Mouse (Mus musculus): ENCODE results near the gene Pym1. TPM values are rescaled to one million over a fixed set of nuclear protein-coding genes. Genes with fewer than 3 reads are reported as not detected.
"Not testable (repeated sequence)": the region's sequence is repeated elsewhere in the genome, so short reads cannot be mapped to it uniquely, and the experiment has no call there.

Gene Pym1
- polyA plus RNA-seq, 1 experiment from 2014 or later: 48.1 TPM

DNA sequence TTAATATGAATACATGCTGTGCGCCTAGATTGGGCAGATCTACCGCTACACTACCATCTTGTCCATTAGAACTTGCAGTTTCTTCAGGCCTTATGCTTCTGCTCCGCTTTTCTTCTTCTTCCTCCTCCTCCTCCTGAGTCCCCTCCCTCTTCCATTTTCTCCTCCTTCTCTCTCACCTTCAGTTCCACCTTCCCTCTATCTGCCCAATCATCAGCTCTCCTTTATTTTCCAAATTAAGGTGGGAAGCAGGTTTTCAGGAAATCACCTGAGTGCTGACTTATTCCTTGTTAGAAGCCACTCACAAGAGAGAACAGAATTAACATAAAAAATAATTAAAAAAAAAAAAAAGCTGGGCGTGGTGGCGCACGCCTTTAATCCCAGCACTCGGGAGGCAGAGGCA lies 36.4 kb upstream of the Pym1 start:
- not testable (repeated sequence) for H3K9ac ChIP-seq (ENCODE audit: low read length); ATAC-seq (ENCODE audit: low FRiP score)
- WGBS: 92% methylated on average over 7 of the region's 7 CpGs

DNA sequence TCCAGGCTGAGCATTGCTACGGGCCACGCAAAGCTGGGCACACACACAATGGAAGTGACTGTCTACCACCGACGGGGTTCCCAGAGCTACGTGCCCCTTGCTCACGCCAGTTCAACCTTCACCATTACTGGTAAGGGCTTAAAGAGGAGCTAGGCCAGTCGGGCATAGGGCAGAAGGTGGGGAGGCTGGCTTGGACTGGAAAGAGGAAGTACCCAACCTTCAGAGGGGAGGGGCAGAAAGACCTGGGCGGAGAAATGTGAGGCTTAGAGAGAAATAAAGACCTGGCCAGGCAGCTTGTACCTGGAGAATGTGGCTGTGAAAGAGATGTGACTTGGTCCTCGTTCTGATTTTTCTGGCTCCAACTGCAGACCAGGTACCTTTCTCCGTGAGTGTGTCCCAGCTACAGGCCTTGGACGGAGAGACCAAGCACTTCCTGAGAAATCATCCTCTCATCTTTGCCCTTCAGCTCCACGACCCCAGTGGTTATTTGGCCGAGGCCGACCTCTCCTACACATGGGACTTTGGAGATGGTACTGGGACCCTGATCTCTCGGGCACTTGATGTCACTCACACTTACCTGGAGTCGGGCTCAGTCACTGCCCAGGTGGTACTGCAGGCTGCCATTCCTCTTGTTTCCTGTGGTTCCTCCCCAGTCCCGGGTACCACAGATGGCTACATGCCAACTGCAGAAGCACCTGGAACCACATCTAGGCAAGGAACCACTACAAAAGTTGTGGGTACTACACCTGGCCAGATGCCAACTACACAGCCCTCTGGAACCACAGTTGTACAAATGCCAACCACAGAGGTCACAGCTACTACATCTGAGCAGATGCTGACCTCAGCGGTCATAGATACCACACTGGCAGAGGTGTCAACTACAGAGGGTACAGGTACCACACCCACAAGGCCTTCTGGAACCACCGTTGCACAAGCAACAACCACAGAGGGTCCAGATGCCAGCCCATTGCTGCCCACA lies 31.8 kb upstream of the Pym1 start:
- no peak overlapping the region for H3K9ac ChIP-seq (ENCODE audit: low read length)
- H3K4me3 ChIP-seq (ENCODE audit: low read depth, low read length): no peak overlapping the region
- no peak for DNase-seq (ENCODE audit: low spot score, missing footprints)
- WGBS: 85% methylated on average over 19 of the region's 19 CpGs
- H3K4me1 ChIP-seq (ENCODE audit: control insufficient read depth, insufficient read depth, low read length): no peaks in the 10 kb centered on the region
- H3K36me3 ChIP-seq (ENCODE audit: control insufficient read depth, insufficient read depth, low read length): no peaks in the 10 kb centered on the region
- no peaks in the 10 kb centered on the region for H3K9me3 ChIP-seq (ENCODE audit: control insufficient read depth, low read length)
- no peak for ATAC-seq (ENCODE audit: low FRiP score)
- H3K4me2 ChIP-seq: no peak overlapping the region
- no peaks in the 10 kb centered on the region for H3K27me3 ChIP-seq (ENCODE audit: control insufficient read depth, insufficient read depth, low read length)
- no peak overlapping the region for H3K27ac ChIP-seq (ENCODE audit: low read depth, low read length)

More for the DNA sequence above, 36.4 kb upstream of the Pym1 start:
- not testable (repeated sequence) for DNase-seq (ENCODE audit: low spot score, missing footprints); H3K27me3 ChIP-seq (ENCODE audit: control insufficient read depth, insufficient read depth, low read length); H3K4me1 ChIP-seq (ENCODE audit: control insufficient read depth, insufficient read depth, low read length); H3K27ac ChIP-seq (ENCODE audit: low read depth, low read length); H3K9me3 ChIP-seq (ENCODE audit: control insufficient read depth, low read length); H3K4me3 ChIP-seq (ENCODE audit: low read depth, low read length); H3K4me2 ChIP-seq; H3K36me3 ChIP-seq (ENCODE audit: control insufficient read depth, insufficient read depth, low read length)

DNA sequence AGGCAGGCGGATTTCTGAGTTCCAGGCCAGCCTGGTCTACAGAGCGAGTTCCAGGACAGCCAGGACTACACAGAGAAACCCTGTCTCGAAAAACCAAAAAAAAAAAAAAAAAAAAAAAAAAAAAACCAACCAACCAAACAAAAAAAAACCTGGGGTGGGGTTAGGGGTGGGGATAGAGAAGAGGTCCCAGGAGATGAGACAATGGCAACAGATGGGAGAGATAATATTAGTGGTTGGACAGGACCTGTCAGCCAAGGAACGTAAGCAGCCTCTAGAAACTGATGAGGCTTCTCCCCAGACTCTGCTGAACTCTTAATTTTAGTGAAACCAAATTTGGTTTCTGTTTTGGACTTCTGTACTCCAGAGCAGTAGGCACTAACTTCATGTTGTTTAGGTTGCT lies 22.2 kb upstream of the Pym1 start:
- H3K4me2 ChIP-seq; DNase-seq (ENCODE audit: low spot score, missing footprints); H3K9me3 ChIP-seq (ENCODE audit: control insufficient read depth, low read length); H3K9ac ChIP-seq (ENCODE audit: low read length); ATAC-seq (ENCODE audit: low FRiP score); H3K27ac ChIP-seq (ENCODE audit: low read depth, low read length); H3K4me1 ChIP-seq (ENCODE audit: control insufficient read depth, insufficient read depth, low read length); H3K36me3 ChIP-seq (ENCODE audit: control insufficient read depth, insufficient read depth, low read length); H3K4me3 ChIP-seq (ENCODE audit: low read depth, low read length); H3K27me3 ChIP-seq (ENCODE audit: control insufficient read depth, insufficient read depth, low read length): not testable (repeated sequence)
- WGBS: 69% methylated on average over 3 of the region's 4 CpGs

DNA sequence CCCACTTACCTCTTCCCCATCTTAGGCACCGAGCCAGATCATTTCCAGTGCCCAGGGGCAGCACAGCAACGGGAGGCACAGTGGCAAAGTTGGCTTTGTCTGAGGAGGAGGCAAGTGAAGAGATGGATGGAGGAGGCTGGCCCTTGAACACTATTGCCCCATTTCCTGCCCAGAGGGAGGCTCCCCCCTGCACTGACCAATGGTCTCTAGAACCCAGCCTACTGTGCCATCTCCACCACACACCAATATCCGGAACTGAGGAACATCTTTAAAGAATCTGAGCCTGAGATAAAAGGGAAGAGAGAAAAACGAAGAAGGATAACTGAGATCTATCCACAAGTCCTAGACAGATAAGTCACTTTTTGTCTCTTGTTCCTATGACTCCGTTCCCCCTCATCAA lies 19.6 kb upstream of the Pym1 start:
- H3K4me2 ChIP-seq: no peak overlapping the region
- H3K9me3 ChIP-seq (ENCODE audit: control insufficient read depth, low read length): no peaks in the 10 kb centered on the region
- H3K27me3 ChIP-seq (ENCODE audit: control insufficient read depth, insufficient read depth, low read length): no peaks in the 10 kb centered on the region
- H3K27ac ChIP-seq (ENCODE audit: low read depth, low read length): no peak overlapping the region
- no peaks in the 10 kb centered on the region for H3K4me1 ChIP-seq (ENCODE audit: control insufficient read depth, insufficient read depth, low read length)
- WGBS: 86% methylated on average over 5 of the region's 5 CpGs
- DNase-seq (ENCODE audit: low spot score, missing footprints): no peak
- H3K4me3 ChIP-seq (ENCODE audit: low read depth, low read length): no peak overlapping the region
- no peaks in the 10 kb centered on the region for H3K36me3 ChIP-seq (ENCODE audit: control insufficient read depth, insufficient read depth, low read length)
- ATAC-seq (ENCODE audit: low FRiP score): no peak
- no peak overlapping the region for H3K9ac ChIP-seq (ENCODE audit: low read length)

DNA sequence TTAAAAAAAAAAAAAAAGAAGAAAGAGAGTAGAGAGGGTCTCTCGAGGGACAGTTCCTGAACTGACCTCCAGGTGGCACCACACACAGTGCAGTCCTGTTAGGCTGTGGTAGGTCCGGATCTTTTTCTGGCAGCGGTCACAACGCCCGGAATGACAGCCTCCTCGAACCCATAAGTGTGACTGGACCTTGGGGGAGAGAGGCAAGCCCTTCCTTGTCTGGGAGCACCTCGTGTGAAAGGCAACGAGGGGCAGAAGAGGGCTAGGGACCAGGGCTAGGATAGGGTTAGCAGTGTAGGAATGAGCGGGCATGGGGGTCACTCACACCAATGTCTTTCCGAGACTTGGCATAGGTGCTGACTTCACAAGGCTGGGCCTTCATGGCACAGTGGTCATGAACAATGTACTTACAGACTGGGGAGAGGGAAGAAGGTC lies 16.7 kb upstream of the Pym1 start:
- H3K27me3 ChIP-seq (ENCODE audit: control insufficient read depth, insufficient read depth, low read length): no peaks in the 10 kb centered on the region
- peak; percentile 93 for DNase-seq (ENCODE audit: low spot score, missing footprints)
- H3K9ac ChIP-seq (ENCODE audit: low read length): no peak overlapping the region
- WGBS: 15% methylated on average over 10 of the region's 10 CpGs
- ATAC-seq (ENCODE audit: low FRiP score): peak; percentile 68
- H3K4me3 ChIP-seq (ENCODE audit: low read depth, low read length): no peak overlapping the region
- H3K9me3 ChIP-seq (ENCODE audit: control insufficient read depth, low read length): no peaks in the 10 kb centered on the region
- no peak overlapping the region for H3K4me2 ChIP-seq
- no peaks in the 10 kb centered on the region for H3K4me1 ChIP-seq (ENCODE audit: control insufficient read depth, insufficient read depth, low read length)
- no peak overlapping the region for H3K27ac ChIP-seq (ENCODE audit: low read depth, low read length)
- H3K36me3 ChIP-seq (ENCODE audit: control insufficient read depth, insufficient read depth, low read length): no peaks in the 10 kb centered on the region

DNA sequence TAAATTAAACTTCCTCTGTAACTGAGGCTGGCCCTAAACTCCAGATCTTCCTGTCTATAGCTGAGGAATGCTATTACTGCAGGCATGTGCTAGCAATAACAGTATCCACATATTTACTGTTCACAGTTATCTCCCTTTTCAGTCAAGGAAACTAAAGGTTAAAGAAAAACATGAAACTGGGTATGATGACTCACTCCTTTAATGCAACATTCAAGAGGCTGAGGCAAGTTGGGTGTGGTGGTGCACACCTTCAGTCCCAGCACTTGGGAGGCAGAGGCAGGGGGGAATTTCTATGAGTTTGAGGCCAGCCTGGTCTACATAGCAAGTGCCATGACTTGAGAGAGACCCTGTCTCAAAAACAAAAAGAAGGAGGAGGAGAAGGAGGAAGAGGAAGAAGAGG lies 15.7 kb upstream of the Pym1 start:
- Histone ChIP-seq H3K4me1 (ENCODE audit: control insufficient read depth, insufficient read depth, low read length) (no peaks in the 10 kb centered on the region), H3K27ac (ENCODE audit: low read depth, low read length) (no peak overlapping the region), H3K9me3 (ENCODE audit: control insufficient read depth, low read length) (no peaks in the 10 kb centered on the region), H3K27me3 (ENCODE audit: control insufficient read depth, insufficient read depth, low read length) (no peaks in the 10 kb centered on the region), H3K9ac (ENCODE audit: low read length) (no peak overlapping the region), H3K36me3 (ENCODE audit: control insufficient read depth, insufficient read depth, low read length) (no peaks in the 10 kb centered on the region), H3K4me2 (no peak overlapping the region), H3K4me3 (ENCODE audit: low read depth, low read length) (no peak overlapping the region)
- DNase-seq (ENCODE audit: low spot score, missing footprints) (no peak), ATAC-seq (ENCODE audit: low FRiP score) (no peak)

DNA sequence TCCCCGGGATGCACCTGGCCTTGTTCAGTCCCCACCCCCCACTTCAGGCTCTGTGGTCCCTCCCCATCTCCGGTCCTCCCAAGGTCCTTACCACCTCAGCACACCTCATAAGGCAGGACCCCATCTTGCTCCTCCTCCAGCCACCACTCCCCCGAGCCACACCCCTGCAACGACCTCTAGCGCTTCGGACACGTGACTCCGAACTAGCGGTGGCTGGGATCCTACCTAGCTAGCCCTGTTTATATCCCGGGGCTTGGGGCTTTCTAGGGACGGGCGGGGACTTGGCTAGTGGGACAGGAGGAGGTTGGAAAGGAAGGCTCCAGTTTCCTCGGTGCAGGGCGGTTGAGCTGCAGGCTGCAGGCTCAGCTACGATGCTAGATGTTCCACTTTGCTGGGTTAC lies 10.3 kb upstream of the Pym1 start:
- peaks cover 9% of the 10 kb centered on the region for H3K27me3 ChIP-seq (ENCODE audit: control insufficient read depth, insufficient read depth, low read length)
- WGBS: 2% methylated on average over 15 of the region's 15 CpGs
- peaks cover 2% of the 10 kb centered on the region; the same call in 1 of the 2 replicates for H3K4me1 ChIP-seq (ENCODE audit: control insufficient read depth, insufficient read depth, low read length)
- ATAC-seq (ENCODE audit: low FRiP score) (peak; percentile 62; the same call in 1 of the 2 replicates), DNase-seq (ENCODE audit: low spot score, missing footprints) (no peak)
- H3K9me3 ChIP-seq (ENCODE audit: control insufficient read depth, low read length): no peaks in the 10 kb centered on the region
- no peak overlapping the region for H3K4me3 ChIP-seq (ENCODE audit: low read depth, low read length)
- no peak overlapping the region for H3K9ac ChIP-seq (ENCODE audit: low read length)
- H3K27ac ChIP-seq (ENCODE audit: low read depth, low read length): no peak overlapping the region
- H3K4me2 ChIP-seq: peak overlapping the region; percentile 16
- H3K36me3 ChIP-seq (ENCODE audit: control insufficient read depth, insufficient read depth, low read length): no peaks in the 10 kb centered on the region

DNA sequence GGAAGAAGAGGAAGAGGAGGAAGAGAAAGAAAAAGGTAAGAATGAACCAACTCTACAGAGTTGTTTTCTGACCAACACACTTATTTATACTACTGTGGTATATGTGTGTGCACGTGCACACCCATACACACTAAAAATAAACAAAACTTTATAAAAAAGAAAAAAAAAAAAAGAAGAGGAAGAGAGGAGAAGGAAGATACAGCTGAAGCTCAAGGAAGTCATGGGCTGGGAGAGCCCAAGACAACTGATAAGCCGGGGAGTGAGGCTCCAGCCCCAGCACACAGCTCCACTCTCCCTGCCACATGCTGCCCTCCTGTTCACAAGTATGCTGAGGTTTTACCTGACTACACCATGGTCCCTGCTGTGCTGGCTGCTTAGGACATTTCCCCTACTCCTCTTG lies 7.4 kb upstream of the Pym1 start:
- DNase-seq (ENCODE audit: low spot score, missing footprints): no peak
- ATAC-seq (ENCODE audit: low FRiP score): no peak
- H3K4me2 ChIP-seq: no peak overlapping the region
- H3K4me1 ChIP-seq (ENCODE audit: control insufficient read depth, insufficient read depth, low read length): peaks cover 7% of the 10 kb centered on the region; the same call in 1 of the 2 replicates
- no peak overlapping the region for H3K27ac ChIP-seq (ENCODE audit: low read depth, low read length)
- peaks cover 35% of the 10 kb centered on the region for H3K27me3 ChIP-seq (ENCODE audit: control insufficient read depth, insufficient read depth, low read length)
- WGBS: 66% methylated on average over 2 of the region's 2 CpGs
- H3K9me3 ChIP-seq (ENCODE audit: control insufficient read depth, low read length): no peaks in the 10 kb centered on the region
- no peak overlapping the region for H3K9ac ChIP-seq (ENCODE audit: low read length)
- no peaks in the 10 kb centered on the region for H3K36me3 ChIP-seq (ENCODE audit: control insufficient read depth, insufficient read depth, low read length)
- H3K4me3 ChIP-seq (ENCODE audit: low read depth, low read length): no peak overlapping the region

DNA sequence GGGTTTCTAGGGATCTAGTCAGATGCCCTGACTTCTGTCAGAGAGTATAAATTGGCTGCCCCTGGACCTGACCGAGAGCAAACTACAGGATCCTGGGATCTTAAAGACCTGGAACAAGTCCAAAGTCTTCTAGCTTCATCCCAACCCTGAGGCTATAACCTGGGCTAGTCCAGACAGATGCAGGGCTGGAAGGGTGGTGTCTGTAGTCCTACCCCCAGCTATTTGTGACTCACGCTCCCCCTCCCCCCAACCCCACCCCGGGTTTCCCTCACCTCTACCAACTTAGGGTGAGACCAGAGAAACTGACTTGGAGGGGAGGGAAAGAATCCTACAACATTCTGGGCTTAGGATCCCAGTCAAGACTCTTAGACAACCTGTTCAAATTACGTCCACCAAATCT lies 5.1 kb upstream of the Pym1 start:
- no peaks in the 10 kb centered on the region for H3K9me3 ChIP-seq (ENCODE audit: control insufficient read depth, low read length)
- ATAC-seq (ENCODE audit: low FRiP score) (no peak), DNase-seq (ENCODE audit: low spot score, missing footprints) (no peak)
- WGBS: 66% methylated on average over 4 of the region's 4 CpGs
- no peak overlapping the region for H3K27ac ChIP-seq (ENCODE audit: low read depth, low read length)
- no peak overlapping the region for H3K4me2 ChIP-seq
- H3K27me3 ChIP-seq (ENCODE audit: control insufficient read depth, insufficient read depth, low read length): peaks cover 38% of the 10 kb centered on the region
- H3K4me3 ChIP-seq (ENCODE audit: low read depth, low read length): no peak overlapping the region
- H3K4me1 ChIP-seq (ENCODE audit: control insufficient read depth, insufficient read depth, low read length): peaks cover 5% of the 10 kb centered on the region; the same call in 1 of the 2 replicates
- no peaks in the 10 kb centered on the region for H3K36me3 ChIP-seq (ENCODE audit: control insufficient read depth, insufficient read depth, low read length)
- no peak overlapping the region for H3K9ac ChIP-seq (ENCODE audit: low read length)
